Mouse (Mus musculus) limb, embryonic 14.5 days (tissue): ENCODE data around the gene Mki67. TPM values are rescaled to one million over a fixed set of nuclear protein-coding genes. Genes with fewer than 3 reads are reported as not detected.
"Not testable (repeated sequence)": the region's sequence is repeated elsewhere in the genome, so short reads cannot be mapped to it uniquely, and the experiment has no call there.

ENCODE experiments used
- ATAC-seq: fragments of 200-750 bp; cut with Nextera tagmentation; 2 replicates; pipeline ENCODE4 v1.8.0; 2017; ENCODE audit warnings: low read depth, moderate number of reproducible peaks, moderate TSS enrichment; ENCODE audit not compliant: low FRiP score
- DNase-seq: peaks from one replicate; pipeline ENCODE4 v3.0.0-alpha.2; 2015; ENCODE audit warnings: low spot score
- H3K27ac ChIP-seq: fragments of 300-500 bp; sonication (generic); replicated peaks from 2 replicates; pipeline ENCODE4 v1.5.1; 2014; ENCODE audit warnings: low read depth, mild to moderate bottlenecking, low read length, moderate library complexity, mixed read lengths
- H3K27me3 ChIP-seq: fragments of 300-500 bp; sonication (generic); 2 replicates; pipeline ENCODE4 v1.6.1; 2014; ENCODE audit warnings: low read length, mixed read lengths; ENCODE audit not compliant: control insufficient read depth, insufficient read depth
- H3K36me3 ChIP-seq: fragments of 300-500 bp; sonication (generic); 2 replicates; pipeline ENCODE4 v1.6.1; 2014; ENCODE audit warnings: mild to moderate bottlenecking, low read length, moderate library complexity, mixed read lengths; ENCODE audit not compliant: control insufficient read depth, insufficient read depth
- H3K4me1 ChIP-seq: fragments of 300-500 bp; sonication (generic); 2 replicates; pipeline ENCODE4 v1.6.1; 2014; ENCODE audit warnings: antibody characterized with exemption, low read length, mixed read lengths; ENCODE audit not compliant: control insufficient read depth, insufficient read depth
- H3K4me2 ChIP-seq: fragments of 300-500 bp; sonication (generic); replicated peaks from 2 replicates; pipeline ENCODE4 v1.6.1; 2014; ENCODE audit warnings: low read depth, mild to moderate bottlenecking, low read length, moderate library complexity; ENCODE audit not compliant: severe bottlenecking
- H3K4me3 ChIP-seq: fragments of 300-500 bp; sonication (generic); replicated peaks from 2 replicates; pipeline ENCODE4 v1.5.1; 2014; ENCODE audit warnings: low read length
- H3K9ac ChIP-seq: fragments of 300-500 bp; sonication (generic); 2 replicates; pipeline ENCODE4 v1.6.1; 2014; ENCODE audit warnings: mild to moderate bottlenecking, low read depth, low read length, moderate library complexity; ENCODE audit not compliant: severe bottlenecking
- H3K9me3 ChIP-seq: fragments of 300-500 bp; sonication (generic); 2 replicates; pipeline ENCODE4 v1.6.1; 2016; ENCODE audit warnings: low read length; ENCODE audit not compliant: control insufficient read depth
- POLR2A ChIP-seq: fragments of 200-500 bp; IDR thresholded peaks from 2 replicates; pipeline ENCODE4 v1.8.0; 2012; ENCODE audit warnings: inconsistent platforms, mild to moderate bottlenecking, moderate library complexity, borderline replicate concordance; ENCODE audit not compliant: insufficient read depth, insufficient read length; ENCODE audit errors: extremely low read depth
- WGBS: fragments of 180-500 bp; shearing (Covaris S2); extraction: QIAGEN DNeasy Blood & Tissue Kit; methylation state at CpG from one replicate; pipeline ENCODE4 v1.1.7; 2014; 5-methylcytosine and 5-hydroxymethylcytosine counted together
- polyA plus RNA-seq, 2 experiments: library from polyadenylated mRNA; depleted of rRNA in 1 of 2; stranded (reverse) in 1 of 2; unstranded in 1 of 2; fragments of >200 nt; fragmentation: Nextera tagmentation in 1 of 2; extraction: Ambion mirVana in 1 of 2; gene quantifications; 2 replicates each; pipeline versions ENCODE4 v1.2.1 to v1.2.3; 2012 to 2014

The Mki67 gene
- polyA plus RNA-seq, 2 experiments = 43.1 to 47.7 TPM

DNA sequence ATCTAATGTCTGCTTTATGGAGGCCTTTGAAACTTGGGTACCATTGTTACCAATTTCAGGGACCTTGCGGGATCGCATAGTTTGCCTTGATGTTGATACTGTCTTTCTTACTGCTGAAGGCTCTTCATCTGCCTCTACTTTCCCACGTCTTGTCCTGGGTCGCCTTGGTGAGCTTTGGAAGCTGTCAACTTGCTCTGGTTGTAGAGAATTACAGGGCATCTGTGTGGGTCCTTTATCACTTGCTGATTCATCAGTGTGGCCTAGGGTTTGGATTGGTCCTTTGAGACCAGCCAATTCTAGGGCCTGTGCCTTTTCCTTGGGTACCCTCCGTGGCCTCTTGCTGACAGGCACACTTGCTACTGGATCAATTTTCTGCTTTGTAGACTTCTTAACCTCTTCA lies 21.4 kb downstream of the Mki67 start:
- no peaks in the 10 kb centered on the region for H3K9me3 ChIP-seq
- TF ChIP-seq POLR2A = no peak
- H3K27ac ChIP-seq = no peak overlapping the region
- H3K36me3 ChIP-seq = peaks cover 89% of the 10 kb centered on the region
- H3K9ac ChIP-seq = no peak overlapping the region
- ATAC-seq = no peak
- DNase-seq = no peak
- 89% methylated on average over 5 of the region's 5 CpGs for WGBS
- H3K4me3 ChIP-seq = no peak overlapping the region
- no peaks in the 10 kb centered on the region for H3K27me3 ChIP-seq
- H3K4me2 ChIP-seq = no peak overlapping the region
- H3K4me1 ChIP-seq = no peaks in the 10 kb centered on the region

- Histone ChIP-seq H3K4me3 (no peak overlapping the region), H3K4me2 (no peak overlapping the region), H3K36me3 (peaks cover 94% of the 10 kb centered on the region), H3K27me3 (no peaks in the 10 kb centered on the region), H3K27ac (no peak overlapping the region), H3K9me3 (no peaks in the 10 kb centered on the region), H3K9ac (no peak overlapping the region), H3K4me1 (no peaks in the 10 kb centered on the region)
- DNase-seq = no peak
- no peak for TF ChIP-seq POLR2A
- 91% methylated on average over 4 of the region's 4 CpGs for WGBS
- no peak for ATAC-seq
These were observed 22.0 kb downstream of the Mki67 start for GRCm38 (mm10) chr7:135694130-135694529.

DNA sequence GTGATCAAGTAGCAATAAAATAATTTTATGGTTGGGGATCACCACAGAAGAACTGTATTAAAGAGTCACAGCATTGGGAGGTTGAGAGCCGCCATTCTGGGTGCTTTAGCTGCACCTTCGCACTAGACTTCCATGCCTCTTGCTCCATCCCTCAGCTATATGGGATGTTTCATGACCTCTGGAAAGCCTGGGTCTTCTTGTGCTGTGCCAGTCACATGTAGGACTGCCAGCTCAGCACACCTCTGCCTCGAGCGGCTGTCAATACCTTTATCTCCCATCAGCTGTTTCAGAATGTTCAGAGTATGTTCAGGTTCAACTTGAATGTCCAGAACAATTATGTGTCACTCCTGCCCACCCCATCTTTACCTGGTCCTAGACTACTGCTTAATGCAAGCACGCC lies 24.2 kb downstream of the Mki67 start:
- 92% methylated on average over 5 of the region's 5 CpGs for WGBS
- Histone ChIP-seq H3K4me3 (no peak overlapping the region), H3K27me3 (no peaks in the 10 kb centered on the region), H3K4me1 (no peaks in the 10 kb centered on the region), H3K27ac (no peak overlapping the region), H3K4me2 (no peak overlapping the region), H3K9me3 (no peaks in the 10 kb centered on the region), H3K36me3 (peaks cover 93% of the 10 kb centered on the region), H3K9ac (no peak overlapping the region)
- DNase-seq (no peak), ATAC-seq (no peak)
- TF ChIP-seq POLR2A = no peak

GRCm38 (mm10) chr7:135689396-135689795 lies 26.8 kb downstream of the Mki67 start:
- no peak for TF ChIP-seq POLR2A
- Histone ChIP-seq H3K9me3 (no peaks in the 10 kb centered on the region), H3K27me3 (no peaks in the 10 kb centered on the region), H3K9ac (no peak overlapping the region), H3K36me3 (peaks cover 89% of the 10 kb centered on the region), H3K4me3 (no peak overlapping the region), H3K4me2 (no peak overlapping the region), H3K27ac (no peak overlapping the region), H3K4me1 (no peaks in the 10 kb centered on the region)
- DNase-seq (no peak), ATAC-seq (no peak)
- WGBS = 95% methylated on average over 7 of the region's 7 CpGs

DNA sequence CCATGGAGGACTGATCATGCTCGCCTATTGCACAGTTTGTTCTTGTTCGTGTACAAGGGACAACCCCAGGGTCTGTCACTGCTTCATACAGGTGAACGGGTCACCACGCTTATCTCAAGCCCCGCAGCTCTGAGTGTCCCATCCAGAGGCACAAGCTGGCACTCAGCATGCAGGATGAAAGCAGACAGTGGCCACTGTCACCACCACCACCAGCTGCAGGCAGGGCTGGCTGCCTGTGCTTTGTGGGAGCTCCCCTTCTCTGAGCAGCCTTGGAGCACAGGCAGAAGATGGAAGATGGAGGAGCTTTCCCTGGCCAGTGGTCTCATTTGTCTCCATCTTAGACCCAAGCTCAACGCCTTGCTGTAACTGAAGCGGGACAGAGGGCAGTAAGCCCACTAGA lies 31.2 kb downstream of the Mki67 start:
- ATAC-seq (no peak), DNase-seq (no peak)
- H3K9me3 ChIP-seq = no peaks in the 10 kb centered on the region
- peaks cover 47% of the 10 kb centered on the region for H3K36me3 ChIP-seq
- no peak overlapping the region for H3K9ac ChIP-seq
- 88% methylated on average over 7 of the region's 7 CpGs for WGBS
- no peak overlapping the region for H3K4me3 ChIP-seq
- H3K4me1 ChIP-seq = no peaks in the 10 kb centered on the region
- H3K4me2 ChIP-seq = no peak overlapping the region
- H3K27me3 ChIP-seq = no peaks in the 10 kb centered on the region
- TF ChIP-seq POLR2A = no peak
- no peak overlapping the region for H3K27ac ChIP-seq

- not testable (repeated sequence) for H3K4me2 ChIP-seq, H3K4me3 ChIP-seq, H3K27me3 ChIP-seq, H3K9me3 ChIP-seq, DNase-seq, H3K4me1 ChIP-seq, ATAC-seq, H3K27ac ChIP-seq, H3K9ac ChIP-seq
- WGBS = 71% methylated on average over 4 of the region's 4 CpGs
- peaks cover 41% of the 10 kb centered on the region for H3K36me3 ChIP-seq
These were observed 32.1 kb downstream of the Mki67 start for GRCm38 (mm10) chr7:135684098-135684497.
